Mouse (Mus musculus) lung, postnatal 0 days (tissue): ENCODE measurements around the gene Gm19935. TPM values are rescaled to one million over a fixed set of nuclear protein-coding genes. Genes with fewer than 3 reads are reported as not detected.
A peak's percentile ranks its signal among the peaks of the same experiment; 100 is the strongest.

ENCODE experiments used
- ATAC-seq: fragments of 200-750 bp; cut with Nextera tagmentation; 2 replicates; pipeline ENCODE4 v1.8.0; 2017; ENCODE audit warnings: moderate library complexity
- DNase-seq: peaks from one replicate; pipeline ENCODE4 v3.0.0-alpha.2; 2016; ENCODE audit warnings: low spot score
- H3K27ac ChIP-seq: fragments of 300-500 bp; sonication (generic); 2 replicates; pipeline ENCODE4 v1.5.1; 2014; ENCODE audit warnings: antibody characterized with exemption, mild to moderate bottlenecking, low read length, mixed read lengths
- H3K27me3 ChIP-seq: fragments of 300-500 bp; sonication (generic); replicated peaks from 2 replicates; pipeline ENCODE4 v1.6.1; 2014; ENCODE audit warnings: low read length, mixed read lengths; ENCODE audit not compliant: insufficient read depth
- H3K36me3 ChIP-seq: fragments of 300-500 bp; sonication (generic); 2 replicates; pipeline ENCODE4 v1.6.1; 2014; ENCODE audit warnings: low read length, mixed read lengths; ENCODE audit not compliant: insufficient read depth
- H3K4me1 ChIP-seq: fragments of 300-500 bp; sonication (generic); 2 replicates; pipeline ENCODE4 v1.6.1; 2014; ENCODE audit warnings: antibody characterized with exemption, low read depth, low read length, mixed read lengths; ENCODE audit not compliant: insufficient read depth
- H3K4me2 ChIP-seq: fragments of 300-500 bp; sonication (generic); replicated peaks from 2 replicates; pipeline ENCODE4 v1.6.1; 2014; ENCODE audit warnings: low read depth, mild to moderate bottlenecking, low read length, moderate library complexity, mixed read lengths
- H3K4me3 ChIP-seq: fragments of 300-500 bp; sonication (generic); 2 replicates; pipeline ENCODE4 v1.5.1; 2014; ENCODE audit warnings: low read depth, low read length
- H3K9ac ChIP-seq: fragments of 300-500 bp; sonication (generic); replicated peaks from 2 replicates; pipeline ENCODE4 v1.6.1; 2014; ENCODE audit warnings: low read depth, mild to moderate bottlenecking
- H3K9me3 ChIP-seq: fragments of 300-500 bp; sonication (generic); 2 replicates; pipeline ENCODE4 v1.6.1; 2016; ENCODE audit warnings: low read length, mixed read lengths
- CTCF ChIP-seq: IDR thresholded peaks from 2 replicates; pipeline ENCODE4 v1.5.1; 2016; ENCODE audit warnings: antibody characterized with exemption, mild to moderate bottlenecking
- EP300 ChIP-seq: IDR thresholded peaks from 2 replicates; pipeline ENCODE4 v1.6.1; 2016; ENCODE audit warnings: antibody characterized with exemption, mild to moderate bottlenecking, control low read depth
- WGBS: fragments of 180-500 bp; shearing (Covaris S2); extraction: QIAGEN DNeasy Blood & Tissue Kit; methylation state at CpG from one replicate; pipeline ENCODE4 v1.1.7; 2014; 5-methylcytosine and 5-hydroxymethylcytosine counted together
- polyA plus RNA-seq: library from polyadenylated mRNA; unstranded; fragments of >200 nt; fragmentation: Nextera tagmentation; extraction: Ambion mirVana; gene quantifications from 2 replicates; pipeline ENCODE4 v1.2.1, GENCODE M21; 2015

Gene Gm19935
- polyA plus RNA-seq, 1 experiment from 2014 or later: 9.9 TPM

DNA sequence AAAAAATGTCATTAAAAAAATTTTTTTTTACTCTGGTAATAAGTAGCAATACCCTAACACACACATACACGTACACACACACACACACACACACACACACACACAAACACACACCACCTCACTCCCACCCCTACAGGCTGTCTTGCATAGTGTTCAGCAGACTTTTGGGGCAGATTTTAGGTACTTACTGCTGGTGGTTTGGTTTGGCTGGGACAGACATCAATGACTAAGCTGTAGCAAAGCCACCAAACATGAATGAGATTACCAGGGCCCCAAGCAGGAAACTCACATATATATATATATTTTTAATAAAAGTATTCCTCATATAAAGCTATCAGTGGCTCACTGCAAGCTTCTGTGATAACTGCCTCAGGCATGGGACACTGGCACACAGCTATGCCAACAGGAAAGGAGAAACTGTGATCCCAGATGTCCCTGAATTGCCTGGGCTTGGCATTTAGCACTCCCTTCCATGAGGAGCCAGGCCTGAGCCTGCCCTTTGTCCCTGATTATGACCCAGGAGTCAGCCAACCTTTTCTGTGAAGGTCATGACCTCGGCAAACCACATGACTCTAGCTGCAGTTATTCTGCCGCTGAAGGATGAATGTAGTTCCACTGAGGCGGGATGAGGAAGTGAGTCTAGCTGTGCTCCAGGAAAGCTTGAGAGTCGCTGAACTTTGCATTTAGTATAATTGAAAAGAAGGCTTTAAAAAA lies 15.5 kb upstream of the Gm19935 start:
- Histone ChIP-seq H3K36me3 (no peaks in the 10 kb centered on the region), H3K9ac (no peak overlapping the region), H3K4me2 (no peak overlapping the region), H3K4me3 (no peak overlapping the region), H3K27me3 (no peaks in the 10 kb centered on the region), H3K27ac (no peak overlapping the region), H3K4me1 (no peaks in the 10 kb centered on the region; the same call in 1 of the 2 replicates), H3K9me3 (no peaks in the 10 kb centered on the region)
- ATAC-seq (no peak), DNase-seq (no peak)
- TF ChIP-seq EP300: no peak
- WGBS: 65% methylated on average over 5 of the region's 5 CpGs

DNA sequence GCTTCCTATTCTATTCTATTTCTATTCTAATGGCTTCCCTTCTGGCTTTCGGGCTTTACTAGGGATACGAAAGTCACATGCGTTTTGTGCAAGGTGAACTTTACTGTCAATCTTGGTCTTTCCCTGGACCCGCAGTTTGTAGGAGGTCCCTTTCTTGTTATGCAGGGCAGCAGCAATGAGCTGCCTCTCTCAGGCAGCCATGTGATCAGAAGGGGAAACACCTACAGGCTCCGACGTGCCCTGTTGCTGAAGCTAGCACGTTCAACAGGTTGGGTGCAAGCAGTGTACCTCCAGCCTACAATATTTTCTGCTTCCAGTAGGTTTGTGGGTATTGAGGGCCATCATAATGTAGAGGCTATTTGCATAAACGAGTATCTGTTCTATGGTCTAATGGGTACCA lies 13.8 kb upstream of the Gm19935 start:
- Histone ChIP-seq H3K4me3 (no peak overlapping the region), H3K9ac (no peak overlapping the region), H3K27ac (no peak overlapping the region), H3K36me3 (no peaks in the 10 kb centered on the region), H3K9me3 (no peaks in the 10 kb centered on the region), H3K4me1 (no peaks in the 10 kb centered on the region; the same call in 1 of the 2 replicates), H3K27me3 (no peaks in the 10 kb centered on the region), H3K4me2 (no peak overlapping the region)
- 68% methylated on average over 8 of the region's 8 CpGs for WGBS
- TF ChIP-seq EP300: no peak
- TF ChIP-seq CTCF: no peak
- no peak for DNase-seq
- ATAC-seq: no peak

- H3K4me1 ChIP-seq: no peaks in the 10 kb centered on the region; the same call in 1 of the 2 replicates
- peak overlapping the region; percentile 72; the same call in 1 of the 2 replicates for H3K4me2 ChIP-seq
- DNase-seq (no peak), ATAC-seq (no peak)
- no peak overlapping the region for H3K27ac ChIP-seq
- H3K36me3 ChIP-seq: no peaks in the 10 kb centered on the region
- 45% methylated on average over 1 of the region's 1 CpGs for WGBS
- no peaks in the 10 kb centered on the region for H3K27me3 ChIP-seq
- no peak for TF ChIP-seq EP300
- TF ChIP-seq CTCF: no peak
- H3K4me3 ChIP-seq: no peak overlapping the region
- H3K9me3 ChIP-seq: no peaks in the 10 kb centered on the region
- no peak overlapping the region for H3K9ac ChIP-seq
Observed at GRCm38 (mm10) chr8:90829825-90830224, 12.6 kb upstream of the Gm19935 start.

- peak; percentile 34 for DNase-seq
- H3K27me3 ChIP-seq: no peaks in the 10 kb centered on the region
- 6% methylated on average over 11 of the region's 11 CpGs for WGBS
- 0 out of 2 replicates have a peak overlapping the region, but pooled peaks have one; percentile 27 for H3K27ac ChIP-seq
- H3K36me3 ChIP-seq: no peaks in the 10 kb centered on the region
- peak overlapping the region; percentile 52 for H3K4me3 ChIP-seq
- no peaks in the 10 kb centered on the region; the same call in 1 of the 2 replicates for H3K4me1 ChIP-seq
- H3K4me2 ChIP-seq: peak overlapping the region; percentile 72
- no peak for TF ChIP-seq EP300
- peak overlapping the region; percentile 44 for H3K9ac ChIP-seq
- peak; percentile 72 for ATAC-seq
- H3K9me3 ChIP-seq: no peaks in the 10 kb centered on the region
Observed at GRCm38 (mm10) chr8:90828987-90829740, 12.0 kb upstream of the Gm19935 start.

DNA sequence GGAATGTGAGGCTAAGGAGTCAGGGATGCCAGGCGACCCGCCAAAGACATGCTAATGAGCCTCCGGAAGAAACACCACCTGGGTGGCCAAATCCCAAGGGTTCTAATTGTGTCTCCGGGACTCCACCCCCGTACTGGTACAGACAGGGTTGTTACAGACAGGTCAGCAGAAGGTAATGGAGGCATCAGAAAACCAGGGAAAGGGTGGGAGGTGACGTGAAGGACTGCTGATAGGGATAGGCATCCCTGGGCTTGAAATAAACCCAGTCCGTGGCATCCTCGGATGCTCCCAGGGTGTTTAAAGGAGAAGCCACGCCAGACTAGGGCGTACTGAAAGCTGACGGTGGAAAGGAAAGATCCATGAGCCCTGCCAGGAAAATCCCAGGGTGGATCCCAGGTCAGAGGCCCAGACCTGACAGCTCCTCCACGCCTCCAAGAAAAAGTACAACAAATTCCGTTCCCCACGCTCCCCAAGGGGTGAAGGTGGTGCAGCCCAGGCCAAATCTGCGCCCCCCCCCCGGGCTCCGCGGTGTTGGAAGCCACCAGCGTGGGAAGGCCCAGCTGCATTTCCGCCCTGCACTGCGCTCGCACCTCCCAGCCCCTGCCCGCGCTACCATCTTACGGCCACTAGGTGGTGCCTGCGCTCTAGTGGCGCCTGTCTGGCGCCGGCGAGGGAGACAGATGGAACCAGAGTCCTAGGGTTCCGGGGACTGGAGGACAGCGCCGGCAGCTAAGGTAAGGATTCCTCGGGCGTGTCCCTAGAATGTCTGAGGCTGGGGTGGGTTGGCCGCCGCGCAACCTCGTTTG lies 11.2 kb upstream of the Gm19935 start, which contains the start of gene Chd9:
Gene Chd9, plus strand, starts transcription at position 172 of the 806 bp plus-strand sequence.
- ATAC-seq: peak; percentile 94
- H3K4me3 ChIP-seq: peak within 1 kb of the TSS; percentile 52

More for the DNA sequence above, 11.2 kb upstream of the Gm19935 start, which contains the start of gene Chd9:
- no peaks in the 10 kb centered on the region; the same call in 1 of the 2 replicates for H3K4me1 ChIP-seq
- TF ChIP-seq CTCF (peak; percentile 100), EP300 (no peak)
- H3K9ac ChIP-seq: peak within 1 kb of the TSS; percentile 47
- no peaks in the 10 kb centered on the region for H3K9me3 ChIP-seq
- peak within 1 kb of the TSS; percentile 72 for H3K4me2 ChIP-seq
- peak; percentile 94 for DNase-seq
- WGBS: 3% methylated on average over 34 of the region's 39 CpGs
- H3K36me3 ChIP-seq: no peaks in the 10 kb centered on the region
- 0 out of 2 replicates have a peak within 1 kb of the TSS, but pooled peaks have one; percentile 27 for H3K27ac ChIP-seq
- no peaks in the 10 kb centered on the region for H3K27me3 ChIP-seq
